Mouse (Mus musculus) embryonic facial prominence, embryonic 15.5 days (tissue): ENCODE data around the gene Zmym4. TPM values are rescaled to one million over a fixed set of nuclear protein-coding genes. Genes with fewer than 3 reads are reported as not detected.

Source experiments
- ATAC-seq: fragments of 200-750 bp; cut with Nextera tagmentation; 2 replicates; pipeline ENCODE4 v1.8.0; 2017; ENCODE audit warnings: low read depth, moderate TSS enrichment; ENCODE audit not compliant: insufficient number of reproducible peaks, low FRiP score, low TSS enrichment
- H3K27ac ChIP-seq: fragments of 300-500 bp; sonication (generic); replicated peaks from 2 replicates; pipeline ENCODE4 v1.5.1; 2015; ENCODE audit warnings: mild to moderate bottlenecking, inconsistent platforms
- H3K27me3 ChIP-seq: fragments of 300-500 bp; sonication (generic); 2 replicates; pipeline ENCODE4 v1.6.1; 2015; ENCODE audit warnings: inconsistent platforms
- H3K36me3 ChIP-seq: fragments of 300-500 bp; sonication (generic); 2 replicates; pipeline ENCODE4 v1.6.1; 2015; ENCODE audit warnings: mild to moderate bottlenecking, inconsistent platforms
- H3K4me1 ChIP-seq: fragments of 300-500 bp; sonication (generic); 2 replicates; pipeline ENCODE4 v1.6.1; 2015; ENCODE audit warnings: inconsistent platforms
- H3K4me2 ChIP-seq: fragments of 300-500 bp; sonication (generic); replicated peaks from 2 replicates; pipeline ENCODE4 v1.6.1; 2015; ENCODE audit warnings: mild to moderate bottlenecking, inconsistent platforms
- H3K4me3 ChIP-seq: fragments of 300-500 bp; sonication (generic); replicated peaks from 2 replicates; pipeline ENCODE4 v1.5.1; 2015; ENCODE audit warnings: mild to moderate bottlenecking, inconsistent platforms
- H3K9ac ChIP-seq: fragments of 300-500 bp; sonication (generic); 2 replicates; pipeline ENCODE4 v1.6.1; 2015; ENCODE audit warnings: inconsistent platforms
- H3K9me3 ChIP-seq: fragments of 300-500 bp; sonication (generic); replicated peaks from 2 replicates; pipeline ENCODE4 v1.6.1; 2016; ENCODE audit warnings: inconsistent platforms
- WGBS: fragments of 180-500 bp; shearing (Covaris S2); methylation state at CpG from one replicate; pipeline ENCODE4 v1.1.7; 2015; 5-methylcytosine and 5-hydroxymethylcytosine counted together
- polyA plus RNA-seq: library from polyadenylated mRNA; unstranded; fragments of >200 nt; fragmentation: Nextera tagmentation; extraction: Ambion mirVana; gene quantifications from 2 replicates; pipeline ENCODE4 v1.2.1, GENCODE M21; 2015

The Zmym4 gene
- polyA plus RNA-seq, 1 experiment from 2014 or later = 19.8 TPM

DNA sequence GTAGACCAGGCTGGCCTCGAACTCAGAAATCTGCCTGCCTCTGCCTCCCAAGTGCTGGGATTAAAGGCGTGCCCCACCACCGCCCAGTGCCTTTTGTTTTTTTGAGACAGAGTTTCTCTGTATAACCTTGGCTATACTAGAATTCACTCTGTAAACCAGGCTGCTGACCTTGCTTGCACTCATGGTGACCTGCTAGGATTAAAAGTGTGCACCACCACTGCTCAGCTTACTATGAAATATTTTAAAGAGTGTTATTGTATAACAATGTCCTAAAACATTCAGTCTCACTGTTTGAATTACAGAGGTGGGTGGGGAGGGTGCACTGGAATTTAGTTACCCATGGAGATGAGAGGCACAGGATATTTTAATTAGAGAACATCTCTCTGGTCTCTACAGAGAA is 25.1 kb downstream of the Zmym4 start:
- no peaks in the 10 kb centered on the region for H3K9me3 ChIP-seq
- no peaks in the 10 kb centered on the region for H3K27me3 ChIP-seq
- H3K36me3 ChIP-seq = peaks cover 17% of the 10 kb centered on the region; the same call in 1 of the 2 replicates
- no peak for ATAC-seq
- H3K4me2 ChIP-seq = no peak overlapping the region
- no peaks in the 10 kb centered on the region for H3K4me1 ChIP-seq
- H3K4me3 ChIP-seq = no peak overlapping the region
- 91% methylated on average over 3 of the region's 3 CpGs for WGBS
- H3K27ac ChIP-seq = no peak overlapping the region
- no peak overlapping the region for H3K9ac ChIP-seq

DNA sequence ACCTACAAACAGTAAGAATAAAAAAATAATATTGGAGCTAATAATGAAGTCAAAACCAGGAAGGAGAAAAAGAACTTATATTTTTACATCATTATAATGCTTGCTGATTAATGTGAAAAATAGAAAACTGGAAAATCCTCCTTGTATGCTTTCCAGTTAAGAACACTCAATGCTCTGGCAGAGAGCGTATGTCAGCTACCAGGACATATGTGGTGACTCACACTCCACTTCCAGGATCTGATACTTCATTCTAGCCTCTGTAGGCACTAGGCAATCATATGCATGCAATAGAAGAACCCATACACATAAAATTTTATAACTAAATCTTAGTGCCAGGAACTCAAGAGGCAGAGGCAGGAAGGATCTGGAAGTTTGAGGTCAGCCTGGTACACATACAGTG is 40.2 kb downstream of the Zmym4 start:
- Histone ChIP-seq H3K9ac (no peak overlapping the region), H3K4me1 (no peaks in the 10 kb centered on the region), H3K4me3 (no peak overlapping the region), H3K27me3 (no peaks in the 10 kb centered on the region), H3K36me3 (peaks cover 18% of the 10 kb centered on the region; the same call in 1 of the 2 replicates), H3K27ac (no peak overlapping the region), H3K9me3 (no peaks in the 10 kb centered on the region), H3K4me2 (no peak overlapping the region)
- 93% methylated on average over 1 of the region's 1 CpGs for WGBS
- no peak for ATAC-seq

DNA sequence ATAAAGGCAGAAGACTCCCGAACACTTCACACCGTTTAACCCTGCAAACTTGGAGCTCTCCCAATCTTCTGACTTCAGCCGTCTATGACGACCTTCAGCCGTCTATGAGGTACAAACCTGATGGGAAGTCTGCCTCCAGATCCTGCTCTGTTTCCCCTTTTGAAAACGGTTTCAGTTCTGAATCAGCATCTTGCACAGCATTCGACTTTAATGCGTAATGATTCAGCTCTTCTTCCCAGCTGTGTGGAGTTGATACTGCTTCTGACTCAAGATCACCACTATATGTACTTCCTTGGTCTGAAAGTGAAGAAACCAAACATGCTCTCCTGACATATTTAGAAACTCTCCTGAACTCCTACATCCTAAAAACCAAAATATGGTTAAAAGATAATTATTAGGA is 78.1 kb downstream of the Zmym4 start:
- Histone ChIP-seq H3K36me3 (peaks cover 42% of the 10 kb centered on the region), H3K9ac (no peak overlapping the region), H3K9me3 (no peaks in the 10 kb centered on the region), H3K27me3 (no peaks in the 10 kb centered on the region), H3K27ac (no peak overlapping the region), H3K4me1 (no peaks in the 10 kb centered on the region), H3K4me3 (no peak overlapping the region), H3K4me2 (no peak overlapping the region)
- WGBS = 94% methylated on average over 8 of the region's 8 CpGs
- no peak for ATAC-seq

DNA sequence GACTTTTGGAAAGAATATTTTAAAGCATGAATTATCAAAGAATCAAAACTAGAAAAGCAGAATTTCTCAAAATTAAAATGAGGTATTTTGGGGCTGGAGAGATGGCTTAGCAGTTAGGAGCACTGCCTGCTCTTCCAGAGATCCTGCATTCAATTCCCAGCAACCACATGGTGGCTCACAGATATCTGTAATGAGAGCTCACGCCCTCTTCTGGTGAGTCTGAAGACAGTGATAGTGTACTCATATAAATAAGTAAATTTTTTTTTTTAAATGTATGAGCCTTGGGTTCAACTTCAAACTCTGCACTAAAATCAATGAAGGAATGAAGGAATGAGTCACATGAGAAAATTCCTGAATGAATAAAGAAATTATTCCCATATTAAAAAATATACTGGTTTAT is 82.0 kb downstream of the Zmym4 start:
- Histone ChIP-seq H3K4me1 (no peaks in the 10 kb centered on the region), H3K9me3 (no peaks in the 10 kb centered on the region), H3K4me3 (no peak overlapping the region), H3K27me3 (no peaks in the 10 kb centered on the region), H3K4me2 (no peak overlapping the region), H3K36me3 (peaks cover 41% of the 10 kb centered on the region), H3K9ac (no peak overlapping the region), H3K27ac (no peak overlapping the region)
- WGBS = 65% methylated on average over 1 of the region's 1 CpGs
- no peak for ATAC-seq

DNA sequence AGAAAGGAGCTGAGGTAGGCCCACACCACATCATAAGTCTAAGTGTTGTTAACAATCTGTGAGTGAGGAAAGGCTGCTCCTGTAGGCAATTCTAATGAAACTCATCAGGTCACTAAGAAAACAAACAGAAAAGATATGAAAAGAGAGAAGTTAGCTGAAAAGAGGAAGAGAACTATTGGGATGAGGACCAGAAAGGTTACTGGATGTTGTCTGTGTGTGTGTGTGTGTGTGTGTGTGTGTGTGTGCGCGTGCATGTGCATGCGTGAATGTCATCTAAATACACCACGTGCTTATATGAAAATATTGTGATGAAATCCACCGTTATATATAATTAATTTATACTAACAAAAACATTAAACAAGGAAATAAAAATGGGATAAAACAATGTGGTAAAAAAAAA is 84.3 kb downstream of the Zmym4 start:
- Histone ChIP-seq H3K4me1 (no peaks in the 10 kb centered on the region), H3K36me3 (peaks cover 40% of the 10 kb centered on the region), H3K27me3 (no peaks in the 10 kb centered on the region), H3K4me2 (no peak overlapping the region), H3K9me3 (no peaks in the 10 kb centered on the region), H3K4me3 (no peak overlapping the region), H3K9ac (no peak overlapping the region), H3K27ac (no peak overlapping the region)
- no peak for ATAC-seq
- WGBS = 93% methylated on average over 5 of the region's 5 CpGs

DNA sequence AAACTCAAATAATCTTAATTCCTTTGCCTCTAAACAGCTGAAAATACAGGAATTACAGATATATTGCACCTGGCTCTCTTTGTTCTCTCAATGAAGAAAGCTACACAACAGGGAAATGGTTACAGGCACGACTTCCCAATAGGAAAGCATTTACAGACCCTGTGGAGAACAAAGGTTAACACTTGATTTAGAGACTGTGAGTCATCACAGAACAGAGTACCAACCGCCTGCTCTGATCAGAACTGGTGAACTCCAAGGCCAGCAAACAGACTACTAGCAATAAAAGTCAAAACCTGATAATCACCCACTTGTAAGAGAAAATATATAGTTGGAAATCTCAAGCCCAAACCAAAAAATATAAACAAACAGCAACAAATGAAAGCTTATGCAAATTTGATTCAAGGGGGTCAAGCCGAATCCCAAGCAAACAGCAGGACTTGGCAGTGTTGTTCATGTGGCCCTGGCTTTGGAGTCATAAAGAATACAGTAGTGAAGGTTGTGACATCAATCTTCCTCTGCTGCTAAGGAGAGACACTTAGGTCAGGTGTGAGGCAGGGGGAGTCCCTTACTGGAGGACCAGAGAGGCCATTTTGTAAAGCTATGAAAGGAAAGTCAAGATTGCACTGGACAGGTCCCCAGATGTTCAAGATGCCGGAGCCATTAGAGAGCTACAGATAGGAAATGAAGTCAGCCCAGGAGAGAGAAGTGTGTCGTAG is 88.2 kb downstream of the Zmym4 start:
- no peak for ATAC-seq
- Histone ChIP-seq H3K9me3 (no peaks in the 10 kb centered on the region), H3K4me1 (no peaks in the 10 kb centered on the region), H3K4me2 (no peak overlapping the region), H3K27me3 (no peaks in the 10 kb centered on the region), H3K9ac (no peak overlapping the region), H3K36me3 (peaks cover 45% of the 10 kb centered on the region), H3K4me3 (no peak overlapping the region), H3K27ac (no peak overlapping the region)
- 90% methylated on average over 5 of the region's 5 CpGs for WGBS

DNA sequence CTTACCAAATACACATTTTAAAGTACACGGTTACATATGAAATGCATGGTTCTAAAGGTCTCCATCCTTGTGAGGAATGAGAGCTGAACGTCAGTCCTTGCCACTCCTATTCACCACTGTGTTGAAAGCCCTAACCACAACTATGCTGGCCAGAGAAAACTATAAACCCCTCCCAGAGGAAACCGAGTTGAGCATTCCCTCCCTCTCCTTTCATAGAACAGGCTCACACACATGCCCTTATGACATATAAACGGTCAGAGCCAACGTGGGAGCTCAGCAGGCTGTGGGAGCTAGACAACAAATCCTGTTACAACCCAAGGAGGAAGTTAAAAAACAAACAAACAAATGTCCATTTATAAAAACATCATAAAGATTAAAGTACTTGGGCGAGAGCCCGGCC is 95.2 kb downstream of the Zmym4 start:
- H3K4me3 ChIP-seq = no peak overlapping the region
- no peaks in the 10 kb centered on the region for H3K4me1 ChIP-seq
- no peak overlapping the region for H3K27ac ChIP-seq
- 66% methylated on average over 7 of the region's 7 CpGs for WGBS
- no peaks in the 10 kb centered on the region for H3K9me3 ChIP-seq
- ATAC-seq = 0 out of 2 replicates have a peak, but pooled peaks have one; percentile 24
- H3K27me3 ChIP-seq = no peaks in the 10 kb centered on the region
- no peak overlapping the region for H3K4me2 ChIP-seq
- no peak overlapping the region for H3K9ac ChIP-seq
- peaks cover 43% of the 10 kb centered on the region for H3K36me3 ChIP-seq

DNA sequence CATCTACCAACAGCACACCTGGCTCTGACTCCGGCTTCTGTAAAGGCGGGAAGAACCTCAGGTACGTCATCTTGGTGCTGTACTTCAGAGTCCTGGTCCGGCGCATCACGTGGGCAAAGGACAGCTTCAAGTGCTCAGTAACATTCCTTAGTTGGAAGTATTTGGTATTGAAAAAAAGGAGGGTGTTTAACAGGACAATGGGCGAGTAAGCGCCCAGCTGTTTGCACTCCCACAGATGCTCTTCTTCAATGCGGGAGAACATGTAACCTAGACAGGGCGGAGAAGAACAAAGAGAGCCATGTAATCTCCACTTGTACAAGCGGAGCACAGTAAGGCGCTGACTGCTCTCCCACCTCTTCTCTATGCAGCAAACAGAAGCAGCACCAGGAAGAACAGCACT is 99.2 kb downstream of the Zmym4 start:
- WGBS = 93% methylated on average over 12 of the region's 12 CpGs
- no peaks in the 10 kb centered on the region for H3K27me3 ChIP-seq
- no peak overlapping the region for H3K9ac ChIP-seq
- no peaks in the 10 kb centered on the region for H3K9me3 ChIP-seq
- no peak for ATAC-seq
- no peaks in the 10 kb centered on the region for H3K4me1 ChIP-seq
- H3K4me3 ChIP-seq = no peak overlapping the region
- no peak overlapping the region for H3K4me2 ChIP-seq
- no peak overlapping the region for H3K27ac ChIP-seq
- peaks cover 59% of the 10 kb centered on the region for H3K36me3 ChIP-seq

DNA sequence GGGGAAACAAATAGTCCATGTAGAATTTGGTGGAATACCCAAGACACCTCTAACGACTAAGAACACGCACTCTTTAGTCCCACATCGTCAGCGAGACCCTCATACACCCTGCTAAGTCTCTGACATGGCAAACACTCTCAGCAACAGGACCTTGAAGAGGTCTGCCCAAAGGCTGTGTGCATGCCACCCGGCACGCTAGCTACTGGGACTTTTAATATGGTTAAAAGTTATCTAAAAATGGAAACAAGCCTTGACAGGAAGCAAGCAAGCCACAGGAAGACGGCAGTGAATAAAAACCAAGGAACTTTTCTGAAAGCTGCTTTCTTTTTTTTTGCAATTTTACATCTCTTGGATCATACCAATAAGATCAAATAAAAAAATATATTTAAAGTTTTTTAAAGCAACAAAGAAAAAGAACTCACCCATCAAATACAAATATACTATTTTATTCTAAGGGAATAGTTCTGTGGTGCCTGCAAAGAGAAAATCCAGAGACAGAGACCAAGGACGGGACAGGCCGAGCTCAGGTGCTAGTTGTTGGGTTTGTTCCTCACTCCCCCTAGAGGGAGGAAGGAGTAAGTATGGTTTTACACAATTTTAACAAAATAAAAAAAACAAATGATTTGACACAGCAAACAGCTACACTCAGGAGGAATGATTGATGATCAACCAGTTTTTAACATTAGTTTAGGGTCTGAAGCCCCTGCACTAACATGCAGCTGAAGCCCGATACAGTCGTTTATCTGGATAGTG is 106.2 kb downstream of the Zmym4 start:
- Histone ChIP-seq H3K27me3 (no peaks in the 10 kb centered on the region), H3K4me2 (no peak overlapping the region), H3K27ac (no peak overlapping the region), H3K9me3 (no peaks in the 10 kb centered on the region), H3K4me1 (no peaks in the 10 kb centered on the region), H3K4me3 (no peak overlapping the region), H3K36me3 (peaks cover 51% of the 10 kb centered on the region), H3K9ac (no peak overlapping the region)
- 77% methylated on average over 11 of the region's 11 CpGs for WGBS
- no peak for ATAC-seq

DNA sequence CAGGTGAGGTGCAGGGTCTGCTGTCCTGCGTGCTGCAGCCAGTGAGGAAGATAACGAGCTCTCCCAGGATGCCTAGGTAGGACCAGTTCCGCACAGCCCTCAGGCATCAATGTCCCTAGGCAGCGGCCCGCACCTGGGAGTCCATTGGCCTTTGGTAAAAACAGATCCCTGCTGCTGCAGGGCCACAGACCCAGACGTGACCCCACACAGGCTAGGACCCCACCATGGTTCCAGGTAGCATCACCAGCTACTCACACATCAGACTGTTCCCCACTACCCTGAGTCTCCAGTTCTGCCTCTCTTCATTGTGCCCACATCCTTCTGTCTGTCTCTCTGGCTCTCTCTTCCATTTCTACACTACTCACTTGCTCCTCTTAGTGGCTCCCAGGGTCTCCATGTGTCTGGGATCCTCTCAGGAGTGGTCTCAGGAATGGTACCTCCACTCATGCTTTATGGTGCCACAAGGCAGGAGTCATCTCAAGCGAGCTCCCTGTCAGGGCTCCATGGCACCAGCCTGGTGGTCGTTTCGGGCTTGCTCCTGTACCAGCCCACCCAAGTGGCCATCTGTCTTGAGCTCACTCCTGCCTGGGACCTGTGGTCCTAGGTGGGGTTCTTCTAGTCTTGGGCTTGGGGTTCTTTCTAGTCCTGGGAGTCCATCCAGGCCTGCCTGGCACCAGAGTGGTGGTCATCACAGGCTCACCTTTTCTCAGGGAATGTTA is 107.5 kb downstream of the Zmym4 start:
- ATAC-seq = peak; percentile 27; the same call in 1 of the 2 replicates
- no peak overlapping the region for H3K9ac ChIP-seq
- no peaks in the 10 kb centered on the region for H3K9me3 ChIP-seq
- no peak overlapping the region for H3K27ac ChIP-seq
- H3K4me1 ChIP-seq = no peaks in the 10 kb centered on the region
- H3K27me3 ChIP-seq = no peaks in the 10 kb centered on the region
- no peak overlapping the region for H3K4me3 ChIP-seq
- peaks cover 42% of the 10 kb centered on the region for H3K36me3 ChIP-seq
- 86% methylated on average over 9 of the region's 9 CpGs for WGBS
- H3K4me2 ChIP-seq = no peak overlapping the region

DNA sequence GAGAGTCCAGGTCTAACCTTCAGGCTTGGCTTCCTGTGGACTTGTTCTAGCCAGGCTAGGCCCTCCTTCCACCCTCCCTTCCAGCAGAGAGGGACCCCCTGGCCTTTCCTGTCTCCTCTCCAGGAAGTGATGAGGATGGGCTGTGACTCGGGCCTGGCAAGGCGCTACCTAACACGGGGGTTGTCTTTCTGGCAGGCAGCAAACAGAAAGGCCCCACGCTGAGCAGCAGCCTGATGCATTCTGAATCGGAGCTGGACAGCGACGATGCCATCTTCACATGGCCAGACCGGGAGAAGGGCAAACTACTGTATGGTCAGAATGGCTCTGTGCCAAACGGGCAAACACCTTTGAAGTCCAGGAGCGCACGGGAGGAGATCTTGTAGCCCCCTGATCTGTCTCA is 115.0 kb downstream of the Zmym4 start:
- Histone ChIP-seq H3K9ac (no peak overlapping the region), H3K4me2 (no peak overlapping the region), H3K4me3 (no peak overlapping the region), H3K36me3 (peaks cover 30% of the 10 kb centered on the region), H3K4me1 (0 out of 2 replicates have a peak, but pooled peaks cover 2% of the 10 kb centered on the region), H3K9me3 (no peaks in the 10 kb centered on the region), H3K27ac (no peak overlapping the region), H3K27me3 (no peaks in the 10 kb centered on the region)
- WGBS = 79% methylated on average over 11 of the region's 11 CpGs
- no peak for ATAC-seq
